Mouse (Mus musculus): ENCODE data around the gene Rbfox2.
A peak's percentile ranks its signal among the peaks of the same experiment; 100 is the strongest.

The Rbfox2 gene

DNA sequence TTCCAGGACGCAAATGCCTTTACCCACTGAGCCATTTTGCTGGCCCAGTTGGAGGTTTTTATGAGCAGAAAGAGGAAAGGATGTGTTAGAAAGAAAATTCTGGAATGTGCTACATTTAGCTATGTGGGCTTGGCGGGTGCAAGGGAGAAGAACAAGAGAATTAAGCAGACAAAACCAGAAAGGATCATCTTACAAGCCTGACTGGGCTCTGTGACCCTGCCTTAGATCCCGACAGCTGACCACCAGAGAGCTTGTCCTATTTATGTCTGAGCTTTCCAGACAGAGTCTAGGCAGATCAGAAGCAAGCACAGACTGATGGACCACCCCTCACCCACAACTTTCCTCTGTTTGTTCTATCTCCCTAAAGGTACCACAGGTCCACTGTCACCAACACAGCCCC is 275.5 kb downstream of the Rbfox2 start:
- no peak for DNase-seq (ENCODE audit: low spot score in 2 of 2)

- peak in 1 of 2 experiments; percentile 42 for DNase-seq (ENCODE audit: low spot score in 2 of 2)
Observed at GRCm38 (mm10) chr15:77029331-77029991, 277.3 kb downstream of the Rbfox2 start.
